Mouse (Mus musculus): ENCODE results near the gene Tmem254a. TPM values are rescaled to one million over a fixed set of nuclear protein-coding genes. Genes with fewer than 3 reads are reported as not detected.
"Not testable (repeated sequence)": the region's sequence is repeated elsewhere in the genome, so short reads cannot be mapped to it uniquely, and the experiment has no call there.

The Tmem254a gene
- polyA plus RNA-seq (2016; fragmentation: Nextera tagmentation; extraction: Ambion mirVana), result 1.7 and 4.1 TPM in 2 replicates

DNA sequence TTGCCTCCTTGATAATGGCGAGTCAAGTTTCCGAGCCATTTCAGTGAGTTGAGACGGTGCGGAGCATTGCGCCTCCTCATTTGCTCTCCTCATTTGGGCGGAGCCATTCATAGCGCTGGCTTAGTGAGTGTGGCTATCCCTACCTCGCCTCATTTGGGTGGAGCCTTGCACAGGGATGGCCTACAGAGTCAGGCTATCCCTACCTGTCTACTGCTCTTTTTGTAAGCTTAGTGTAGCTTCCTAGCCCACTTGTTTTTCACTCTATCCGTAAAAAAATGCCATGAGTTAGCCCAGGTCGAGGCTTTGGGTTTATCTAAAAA is at the start of gene Tmem254a:
Gene Tmem254a, minus strand, starts transcription at position 111 of the 320 bp plus-strand sequence.
- ATAC-seq (ENCODE audit: insufficient number of reproducible peaks, insufficient read depth, low FRiP score, low TSS enrichment, low read depth), result not testable (repeated sequence)

GRCm38 (mm10) chr14:25957861-25958260 is 30.4 kb upstream of the Tmem254a start:
- not testable (repeated sequence) for H3K4me3 ChIP-seq (replicated peaks); H3K36me3 ChIP-seq; H3K9ac ChIP-seq (replicated peaks); H3K4me1 ChIP-seq (replicated peaks); H3K27me3 ChIP-seq; H3K9me3 ChIP-seq; H3K4me2 ChIP-seq; ATAC-seq (ENCODE audit: insufficient number of reproducible peaks, insufficient read depth, low FRiP score, low TSS enrichment, low read depth); H3K27ac ChIP-seq
- WGBS, result no CpG with 5 or more reads among the region's 3 CpGs

More for the DNA sequence above, at the start of gene Tmem254a:
- H3K4me2 ChIP-seq; H3K36me3 ChIP-seq; H3K9me3 ChIP-seq; H3K9ac ChIP-seq (replicated peaks); H3K4me3 ChIP-seq (replicated peaks); H3K27me3 ChIP-seq; H3K27ac ChIP-seq; H3K4me1 ChIP-seq (replicated peaks): not testable (repeated sequence)
- no CpG with 5 or more reads among the region's 10 CpGs for WGBS

- no CpG with 5 or more reads among the region's 8 CpGs for WGBS
- not testable (repeated sequence) for H3K4me1 ChIP-seq (replicated peaks); H3K27ac ChIP-seq; H3K4me3 ChIP-seq (replicated peaks); H3K9ac ChIP-seq (replicated peaks); H3K27me3 ChIP-seq; H3K9me3 ChIP-seq; H3K4me2 ChIP-seq; ATAC-seq (ENCODE audit: insufficient number of reproducible peaks, insufficient read depth, low FRiP score, low TSS enrichment, low read depth); H3K36me3 ChIP-seq
Observed at GRCm38 (mm10) chr14:25938004-25938403, 10.5 kb upstream of the Tmem254a start, which contains the start of gene Cphx1. Gene Cphx1 (plus strand): TSS chr14:25938304.

GRCm38 (mm10) chr14:25936867-25937630 is 9.6 kb upstream of the Tmem254a start:
- not testable (repeated sequence) for ATAC-seq (ENCODE audit: insufficient number of reproducible peaks, insufficient read depth, low FRiP score, low TSS enrichment, low read depth)

DNA sequence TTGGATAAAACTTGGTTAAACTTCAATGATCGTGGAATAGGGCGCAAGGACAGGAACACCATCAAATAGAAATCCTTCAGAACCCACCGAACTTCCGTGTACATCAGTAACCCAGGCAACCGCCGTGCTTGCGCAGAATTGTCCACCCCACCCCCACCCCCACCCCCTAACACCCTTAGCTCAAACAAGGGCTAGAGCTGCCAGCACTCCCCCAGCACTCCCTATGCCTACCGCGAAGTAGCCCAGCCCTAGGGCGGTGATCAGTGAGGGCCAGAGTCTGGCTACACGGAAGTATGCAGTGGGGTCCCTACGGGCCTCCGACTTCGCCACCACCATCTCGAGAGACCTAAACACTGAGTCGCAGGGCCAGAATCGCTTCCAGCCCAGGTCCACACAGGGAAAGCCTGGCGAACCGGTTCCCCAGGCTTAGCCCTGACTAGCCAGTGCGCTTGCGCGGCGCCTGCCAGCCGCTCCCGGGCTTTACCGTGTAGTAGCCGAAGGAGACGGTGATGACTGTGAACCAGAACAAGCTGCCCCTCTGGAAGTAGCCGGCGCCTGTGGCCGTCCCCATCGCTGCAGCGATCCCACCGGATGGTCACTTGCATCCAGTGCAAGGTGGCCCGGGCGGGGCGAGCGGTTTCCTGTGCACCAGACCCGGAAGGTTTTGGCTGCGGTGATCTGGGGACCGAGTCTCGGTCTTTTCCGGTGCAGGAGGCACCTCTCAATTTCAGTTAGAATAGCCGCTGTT is 484 bp downstream of the Tmem254a start:
- not testable (repeated sequence) for H3K9me3 ChIP-seq; H3K27me3 ChIP-seq; H3K9ac ChIP-seq (replicated peaks); H3K36me3 ChIP-seq; H3K4me2 ChIP-seq; H3K27ac ChIP-seq; H3K4me1 ChIP-seq (replicated peaks); H3K4me3 ChIP-seq (replicated peaks)
- WGBS, result no CpG with 5 or more reads among the region's 44 CpGs
- 0 out of 2 replicates have a peak, but pooled peaks have one; percentile 47 for ATAC-seq (ENCODE audit: insufficient number of reproducible peaks, insufficient read depth, low FRiP score, low TSS enrichment, low read depth)

More at GRCm38 (mm10) chr14:25936867-25937630, 9.6 kb upstream of the Tmem254a start:
- not testable (repeated sequence) for H3K4me2 ChIP-seq; H3K27ac ChIP-seq; H3K4me3 ChIP-seq (replicated peaks); H3K9ac ChIP-seq (replicated peaks); H3K27me3 ChIP-seq; H3K36me3 ChIP-seq; H3K9me3 ChIP-seq; H3K4me1 ChIP-seq (replicated peaks)
- WGBS, result no CpG with 5 or more reads among the region's 5 CpGs

DNA sequence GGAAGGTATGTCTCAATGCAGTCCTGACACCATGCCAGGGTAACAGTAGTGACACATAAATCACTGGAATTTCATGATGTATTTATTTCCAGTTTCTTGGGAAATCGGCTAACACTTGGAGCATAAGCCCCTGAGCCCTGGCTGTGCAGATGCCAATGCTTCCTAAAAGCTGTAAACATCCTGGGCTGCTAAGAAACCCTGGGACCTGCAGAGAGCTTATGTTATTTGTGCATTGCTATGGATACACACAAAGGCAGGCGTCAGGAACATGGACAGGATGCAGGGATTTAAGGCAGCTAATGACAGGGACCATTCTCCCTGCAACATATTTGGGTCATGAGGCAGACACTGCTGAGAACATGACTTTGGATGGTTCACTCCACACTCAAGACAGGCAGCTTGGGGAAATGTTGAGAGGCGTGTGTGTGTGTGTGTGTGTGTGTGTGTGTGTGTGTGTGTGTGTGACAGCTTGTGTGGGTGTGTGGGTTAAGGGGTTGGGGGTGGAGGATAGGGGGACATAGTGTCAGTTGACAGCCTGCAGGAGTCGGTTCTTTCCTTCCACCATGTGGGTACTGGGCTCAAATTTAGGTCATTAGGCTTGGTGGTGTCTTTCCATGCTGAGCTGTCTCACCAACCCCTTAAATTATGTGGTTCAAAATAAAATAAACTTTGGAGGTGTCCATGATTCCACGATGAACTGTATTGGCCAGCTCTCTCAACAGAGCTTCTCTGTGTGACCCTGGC is 8.9 kb downstream of the Tmem254a start:
- ATAC-seq (ENCODE audit: insufficient number of reproducible peaks, insufficient read depth, low FRiP score, low TSS enrichment, low read depth); H3K36me3 ChIP-seq; H3K9ac ChIP-seq (replicated peaks); H3K27me3 ChIP-seq; H3K4me1 ChIP-seq (replicated peaks); H3K9me3 ChIP-seq; H3K4me3 ChIP-seq (replicated peaks); H3K4me2 ChIP-seq; H3K27ac ChIP-seq: not testable (repeated sequence)
- no CpG with 5 or more reads among the region's 5 CpGs for WGBS

DNA sequence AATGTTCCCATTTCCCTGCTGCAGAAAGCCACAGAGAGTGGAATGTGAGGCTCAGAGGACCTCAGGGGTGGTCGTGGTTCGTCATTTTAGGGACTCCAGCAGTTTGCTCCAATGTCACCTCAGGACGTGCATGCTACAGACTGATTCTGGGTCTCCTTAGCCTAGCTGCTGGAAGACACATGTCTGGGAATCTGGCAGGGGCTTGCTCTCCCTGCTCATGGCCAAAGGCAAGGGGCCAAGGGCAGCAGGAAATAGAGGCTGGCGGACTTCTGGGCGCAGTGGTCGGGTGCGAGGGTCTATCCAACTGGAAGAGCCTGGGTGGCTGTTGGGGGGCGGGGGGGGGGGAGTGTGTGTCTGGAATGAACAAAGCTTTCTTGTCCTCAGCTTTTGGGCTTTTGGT is 18.5 kb downstream of the Tmem254a start:
- not testable (repeated sequence) for ATAC-seq (ENCODE audit: insufficient number of reproducible peaks, insufficient read depth, low FRiP score, low TSS enrichment, low read depth); H3K9ac ChIP-seq (replicated peaks)
- WGBS, result no CpG with 5 or more reads among the region's 8 CpGs

DNA sequence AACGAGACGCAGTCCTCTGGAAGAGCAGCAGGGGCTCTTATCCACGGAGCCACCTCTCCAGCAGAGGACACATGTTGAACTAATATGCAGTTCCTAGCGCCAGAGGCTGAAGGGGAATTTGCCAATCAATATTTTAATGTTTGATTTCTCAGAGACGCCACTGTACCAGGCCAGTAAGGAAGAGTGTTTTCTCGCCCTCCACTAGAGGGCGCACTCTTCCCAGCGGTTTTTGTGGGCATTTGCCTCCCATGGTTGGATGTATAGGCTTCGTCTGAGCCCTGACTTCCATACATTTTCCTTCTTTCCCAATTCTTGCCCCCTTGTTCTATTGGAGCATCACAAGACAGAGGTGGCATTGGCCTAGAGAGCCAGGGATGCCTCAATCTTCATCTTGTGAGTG is 20.2 kb downstream of the Tmem254a start:
- not testable (repeated sequence) for H3K27me3 ChIP-seq; H3K27ac ChIP-seq; ATAC-seq (ENCODE audit: insufficient number of reproducible peaks, insufficient read depth, low FRiP score, low TSS enrichment, low read depth); H3K4me2 ChIP-seq; H3K9ac ChIP-seq (replicated peaks); H3K4me1 ChIP-seq (replicated peaks); H3K9me3 ChIP-seq; H3K4me3 ChIP-seq (replicated peaks); H3K36me3 ChIP-seq
- WGBS, result no CpG with 5 or more reads among the region's 9 CpGs

More for the DNA sequence above, 18.5 kb downstream of the Tmem254a start:
- not testable (repeated sequence) for H3K4me1 ChIP-seq (replicated peaks); H3K36me3 ChIP-seq; H3K27me3 ChIP-seq; H3K9me3 ChIP-seq; H3K4me2 ChIP-seq; H3K4me3 ChIP-seq (replicated peaks); H3K27ac ChIP-seq

DNA sequence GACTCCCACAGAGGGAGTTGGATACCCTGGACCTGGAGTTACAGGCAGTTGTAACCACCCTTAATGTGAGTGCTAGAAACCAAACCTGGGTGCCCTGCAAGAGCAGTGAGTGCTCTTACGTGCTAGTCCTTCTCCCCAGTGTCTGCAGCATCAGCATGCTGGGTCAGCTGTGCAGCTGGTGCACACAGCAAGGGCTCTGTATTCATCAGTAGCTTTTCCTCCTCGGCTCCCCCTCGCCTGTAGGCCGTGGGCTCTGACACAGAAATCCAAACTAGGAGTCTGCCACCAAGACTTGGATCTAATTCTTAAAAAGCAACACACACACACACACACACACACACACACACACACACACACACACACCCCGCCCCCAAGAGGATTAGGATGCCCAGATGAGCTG is 22.2 kb downstream of the Tmem254a start:
- H3K9me3 ChIP-seq; H3K4me1 ChIP-seq (replicated peaks); H3K9ac ChIP-seq (replicated peaks); H3K27me3 ChIP-seq; H3K4me3 ChIP-seq (replicated peaks); ATAC-seq (ENCODE audit: insufficient number of reproducible peaks, insufficient read depth, low FRiP score, low TSS enrichment, low read depth); H3K36me3 ChIP-seq; H3K27ac ChIP-seq; H3K4me2 ChIP-seq: not testable (repeated sequence)
- WGBS, result 60% methylated on average over 1 of the region's 5 CpGs

- not testable (repeated sequence) for H3K4me1 ChIP-seq (replicated peaks); ATAC-seq (ENCODE audit: insufficient number of reproducible peaks, insufficient read depth, low FRiP score, low TSS enrichment, low read depth); H3K27me3 ChIP-seq; H3K9ac ChIP-seq (replicated peaks); H3K36me3 ChIP-seq; H3K4me3 ChIP-seq (replicated peaks); H3K4me2 ChIP-seq; H3K9me3 ChIP-seq; H3K27ac ChIP-seq
- WGBS, result no CpG with 5 or more reads among the region's 10 CpGs
Observed at GRCm38 (mm10) chr14:25903000-25903399, 24.5 kb downstream of the Tmem254a start, which contains the start of gene Plac9a. Gene Plac9a (minus strand): TSS chr14:25903100.

- not testable (repeated sequence) for H3K9me3 ChIP-seq; H3K27me3 ChIP-seq; H3K4me3 ChIP-seq (replicated peaks); H3K36me3 ChIP-seq; H3K9ac ChIP-seq (replicated peaks); H3K4me2 ChIP-seq; H3K27ac ChIP-seq; H3K4me1 ChIP-seq (replicated peaks); ATAC-seq (ENCODE audit: insufficient number of reproducible peaks, insufficient read depth, low FRiP score, low TSS enrichment, low read depth)
- WGBS, result no CpG with 5 or more reads among the region's 7 CpGs
Observed at GRCm38 (mm10) chr14:25895686-25896085, 31.8 kb downstream of the Tmem254a start.

All from limb, embryonic 12.5 days (tissue).